Mouse (Mus musculus) limb, embryonic 11.5 days (tissue): ENCODE results near the gene Gatad2a. TPM values are rescaled to one million over a fixed set of nuclear protein-coding genes. Genes with fewer than 3 reads are reported as not detected.

ENCODE experiments used
- ATAC-seq: fragments of 200-750 bp; cut with Nextera tagmentation; 2 replicates; pipeline ENCODE4 v1.8.0; 2017; ENCODE audit warnings: low read depth; ENCODE audit not compliant: insufficient number of reproducible peaks, low FRiP score, low TSS enrichment
- DNase-seq: peaks from one replicate; pipeline ENCODE4 v3.0.0-alpha.2; 2015; ENCODE audit warnings: low spot score
- H3K27ac ChIP-seq: fragments of 300-500 bp; sonication (generic); replicated peaks from 2 replicates; pipeline ENCODE4 v1.5.1; 2014; ENCODE audit warnings: low read depth, mild to moderate bottlenecking, low read length
- H3K27me3 ChIP-seq: fragments of 300-500 bp; sonication (generic); 2 replicates; pipeline ENCODE4 v1.6.1; 2014; ENCODE audit warnings: mild to moderate bottlenecking, low read length, mixed read lengths; ENCODE audit not compliant: control insufficient read depth, insufficient read depth
- H3K36me3 ChIP-seq: fragments of 300-500 bp; sonication (generic); 2 replicates; pipeline ENCODE4 v1.6.1; 2014; ENCODE audit warnings: mild to moderate bottlenecking, low read length, moderate library complexity, mixed read lengths; ENCODE audit not compliant: control insufficient read depth, insufficient read depth
- H3K4me1 ChIP-seq: fragments of 300-500 bp; sonication (generic); 2 replicates; pipeline ENCODE4 v1.6.1; 2014; ENCODE audit warnings: low read length, mixed read lengths; ENCODE audit not compliant: control insufficient read depth, insufficient read depth
- H3K4me2 ChIP-seq: fragments of 300-500 bp; sonication (generic); 2 replicates; pipeline ENCODE4 v1.6.1; 2014; ENCODE audit warnings: low read depth, mild to moderate bottlenecking, moderate library complexity; ENCODE audit not compliant: severe bottlenecking
- H3K4me3 ChIP-seq: fragments of 300-500 bp; sonication (generic); 2 replicates; pipeline ENCODE4 v1.5.1; 2014; ENCODE audit warnings: low read depth, low read length
- H3K9ac ChIP-seq: fragments of 300-500 bp; sonication (generic); 2 replicates; pipeline ENCODE4 v1.6.1; 2014; ENCODE audit warnings: mild to moderate bottlenecking, low read length
- H3K9me3 ChIP-seq: fragments of 300-500 bp; sonication (generic); 2 replicates; pipeline ENCODE4 v1.6.1; 2016; ENCODE audit warnings: low read length; ENCODE audit not compliant: control insufficient read depth
- WGBS: fragments of 180-500 bp; shearing (Covaris S2); extraction: QIAGEN DNeasy Blood & Tissue Kit; methylation state at CpG from one replicate; pipeline ENCODE4 v1.1.7; 2014; 5-methylcytosine and 5-hydroxymethylcytosine counted together
- polyA plus RNA-seq: library from polyadenylated mRNA; unstranded; fragments of >200 nt; fragmentation: Nextera tagmentation; extraction: Ambion mirVana; gene quantifications from 2 replicates; pipeline ENCODE4 v1.2.1, GENCODE M21; 2014

Gatad2a gene
- polyA plus RNA-seq, 1 experiment from 2014 or later = 79.5 TPM

DNA sequence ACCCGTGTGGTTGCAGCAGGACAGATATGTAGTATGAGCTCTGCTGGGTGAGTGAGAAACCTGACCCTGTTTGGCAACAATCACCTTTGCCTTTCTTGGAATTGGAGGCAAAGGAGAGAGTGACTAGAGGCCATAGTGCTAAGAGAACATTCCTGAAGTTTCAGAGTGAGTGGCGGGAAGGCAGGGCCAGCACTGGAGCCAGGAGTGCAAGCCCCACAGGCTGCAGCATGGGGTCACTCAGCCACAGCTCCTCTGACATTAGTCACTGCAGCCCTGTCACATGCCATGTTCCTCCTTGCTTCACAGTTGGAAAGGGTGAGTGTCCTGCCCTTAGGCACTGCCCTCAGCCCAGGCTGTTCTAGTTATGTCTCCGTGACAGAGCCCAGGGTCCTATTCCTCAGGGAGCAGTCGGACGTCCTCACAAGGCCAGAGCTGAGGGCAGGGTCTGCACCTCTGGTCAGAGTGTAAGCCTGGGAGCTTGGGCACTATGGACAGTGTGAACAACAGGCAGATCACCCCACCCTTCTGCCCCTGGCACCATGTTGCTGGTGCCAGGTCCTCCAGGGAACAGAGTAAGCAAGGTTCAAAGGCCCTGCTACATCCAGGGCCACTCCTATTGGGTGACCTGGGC lies 128.4 kb downstream of the Gatad2a start:
- no peak for DNase-seq
- WGBS = 70% methylated on average over 5 of the region's 5 CpGs
- Histone ChIP-seq H3K4me2 (no peak overlapping the region), H3K27me3 (no peaks in the 10 kb centered on the region), H3K4me1 (no peaks in the 10 kb centered on the region), H3K9me3 (no peaks in the 10 kb centered on the region), H3K4me3 (no peak overlapping the region), H3K36me3 (no peaks in the 10 kb centered on the region), H3K9ac (no peak overlapping the region), H3K27ac (no peak overlapping the region)
- 0 out of 2 replicates have a peak, but pooled peaks have one; percentile 15 for ATAC-seq

DNA sequence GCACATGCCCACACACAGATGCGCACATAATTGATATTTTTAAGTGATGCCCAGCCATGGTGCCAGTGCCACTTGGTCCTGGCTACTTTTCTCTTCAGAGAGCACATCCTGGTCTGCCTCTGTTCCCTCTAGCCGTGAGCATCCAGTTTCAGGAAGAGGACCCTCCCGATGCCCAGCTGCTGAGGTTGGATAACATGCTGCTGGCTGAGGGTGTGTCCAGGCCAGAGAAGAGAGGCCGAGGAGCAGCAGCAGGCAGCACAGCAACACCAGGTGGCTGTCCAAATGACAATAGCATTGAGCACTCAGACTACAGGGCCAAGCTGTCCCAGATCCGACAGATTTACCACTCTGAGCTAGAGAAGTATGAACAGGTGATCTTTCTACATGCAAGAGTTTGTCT lies 132.0 kb downstream of the Gatad2a start:
- H3K27me3 ChIP-seq = no peaks in the 10 kb centered on the region
- no peak overlapping the region for H3K4me3 ChIP-seq
- DNase-seq (no peak), ATAC-seq (no peak)
- no peaks in the 10 kb centered on the region for H3K4me1 ChIP-seq
- H3K27ac ChIP-seq = no peak overlapping the region
- H3K9ac ChIP-seq = no peak overlapping the region
- no peaks in the 10 kb centered on the region for H3K36me3 ChIP-seq
- H3K4me2 ChIP-seq = no peak overlapping the region
- 67% methylated on average over 5 of the region's 5 CpGs for WGBS
- H3K9me3 ChIP-seq = no peaks in the 10 kb centered on the region

DNA sequence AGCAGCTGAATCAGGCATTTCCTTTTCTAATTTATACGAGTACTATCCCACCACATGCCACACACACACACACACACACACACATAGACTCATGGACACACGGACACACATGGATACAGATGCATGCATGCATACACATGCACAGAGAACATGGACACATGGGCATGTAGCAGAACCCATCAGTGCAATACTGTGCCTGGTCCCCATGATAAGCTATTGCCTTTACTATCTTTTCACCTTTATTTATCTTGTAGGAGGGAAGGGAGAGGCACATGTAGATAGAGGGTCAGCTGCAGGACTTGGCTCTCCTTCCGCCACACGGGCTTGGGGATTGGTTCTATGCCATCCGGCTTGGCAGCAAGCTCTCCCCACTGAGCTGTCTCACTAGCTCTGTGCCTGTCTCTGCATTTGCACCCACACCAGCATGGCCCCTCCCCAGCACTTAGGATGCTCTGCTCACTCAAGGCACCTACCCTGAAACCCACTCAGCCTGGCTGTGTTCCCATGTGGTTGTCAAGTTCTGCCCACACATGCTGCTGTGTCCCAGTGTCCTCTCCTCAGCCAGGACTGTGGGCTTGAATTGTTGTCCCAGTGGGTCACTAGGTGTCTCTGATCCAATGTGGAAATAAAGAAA lies 132.7 kb downstream of the Gatad2a start:
- no peak for ATAC-seq
- H3K9me3 ChIP-seq = no peaks in the 10 kb centered on the region
- H3K4me3 ChIP-seq = no peak overlapping the region
- no peak for DNase-seq
- WGBS = 87% methylated on average over 5 of the region's 5 CpGs
- no peaks in the 10 kb centered on the region for H3K27me3 ChIP-seq
- no peaks in the 10 kb centered on the region for H3K36me3 ChIP-seq
- no peak overlapping the region for H3K27ac ChIP-seq
- H3K4me2 ChIP-seq = no peak overlapping the region
- H3K4me1 ChIP-seq = no peaks in the 10 kb centered on the region
- H3K9ac ChIP-seq = no peak overlapping the region

DNA sequence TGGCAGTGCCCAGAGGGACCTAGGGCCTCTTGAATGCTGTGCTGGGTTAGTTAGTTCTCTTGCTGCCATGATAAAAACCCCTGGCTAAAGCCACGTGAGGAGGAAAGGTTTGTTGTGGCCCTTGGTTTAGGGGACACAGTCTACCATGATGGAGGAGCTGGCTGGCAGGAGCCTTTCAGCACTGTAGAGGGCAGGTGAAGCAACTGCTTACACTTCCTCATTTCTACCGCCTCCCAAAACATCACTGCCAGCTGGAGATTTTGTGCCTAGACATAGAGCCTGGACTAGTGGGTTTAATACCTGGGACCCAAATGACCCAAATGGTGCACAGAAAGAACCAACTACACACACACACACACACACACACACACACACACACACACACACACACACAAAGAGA lies 134.9 kb downstream of the Gatad2a start:
- ATAC-seq (no peak), DNase-seq (no peak)
- Histone ChIP-seq H3K9ac (no peak overlapping the region), H3K4me3 (no peak overlapping the region), H3K36me3 (no peaks in the 10 kb centered on the region), H3K4me1 (no peaks in the 10 kb centered on the region), H3K27me3 (no peaks in the 10 kb centered on the region), H3K9me3 (no peaks in the 10 kb centered on the region), H3K4me2 (no peak overlapping the region), H3K27ac (no peak overlapping the region)
- 61% methylated on average over 2 of the region's 2 CpGs for WGBS

DNA sequence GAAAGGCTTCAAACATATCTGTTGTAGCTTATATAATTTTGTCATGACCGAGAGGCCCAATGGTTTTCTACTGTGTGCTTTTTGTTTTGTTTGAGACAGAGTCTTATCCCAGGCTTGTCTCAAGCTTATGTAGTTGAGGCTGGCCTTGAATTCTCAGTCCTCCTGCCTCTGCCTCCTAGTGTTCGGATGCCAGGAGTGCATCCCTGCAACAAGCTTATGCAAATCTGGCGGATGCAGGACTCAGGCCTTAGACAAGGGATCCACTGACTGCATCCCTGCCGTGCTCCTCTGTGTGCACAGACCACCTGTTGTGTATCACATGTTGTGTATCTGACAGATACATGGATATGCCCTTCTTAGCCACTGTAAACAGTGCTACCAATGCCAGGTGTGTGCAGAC lies 135.4 kb downstream of the Gatad2a start:
- no peaks in the 10 kb centered on the region for H3K9me3 ChIP-seq
- ATAC-seq (no peak), DNase-seq (no peak)
- no peak overlapping the region for H3K4me2 ChIP-seq
- no peaks in the 10 kb centered on the region for H3K4me1 ChIP-seq
- no peaks in the 10 kb centered on the region for H3K27me3 ChIP-seq
- no peak overlapping the region for H3K4me3 ChIP-seq
- H3K36me3 ChIP-seq = no peaks in the 10 kb centered on the region
- 66% methylated on average over 4 of the region's 4 CpGs for WGBS
- no peak overlapping the region for H3K9ac ChIP-seq
- H3K27ac ChIP-seq = no peak overlapping the region

Other genes with a start within 250 kb of the Gatad2a start
- 6.0 and 6.1 TPM in 2 replicates for gene Zfp963, start 246.4 kb downstream of the Gatad2a start, polyA plus RNA-seq
- gene Gm20422, start 221.5 kb downstream of the Gatad2a start, polyA plus RNA-seq = 1.8 TPM in 1 of 2 replicates, not detected in the other
- 48.8 and 51.8 TPM in 2 replicates for gene Atp13a1, start 205.2 kb downstream of the Gatad2a start, polyA plus RNA-seq
- gene Zfp866, start 205.2 kb downstream of the Gatad2a start, polyA plus RNA-seq = 39.0 and 41.5 TPM in 2 replicates
- 5.0 and 5.8 TPM in 2 replicates for gene Gmip, start 187.7 kb downstream of the Gatad2a start, polyA plus RNA-seq
- gene Lpar2, start 174.0 kb downstream of the Gatad2a start, polyA plus RNA-seq = 2.1 and 2.3 TPM in 2 replicates
- 11.2 and 11.5 TPM in 2 replicates for gene Pbx4, start 163.9 kb downstream of the Gatad2a start, polyA plus RNA-seq
- 0.28 and 0.35 TPM in 2 replicates for gene Cilp2, start 108.7 kb downstream of the Gatad2a start, polyA plus RNA-seq
- 4.4 and 4.9 TPM in 2 replicates for gene Tssk6, start 94.2 kb downstream of the Gatad2a start, polyA plus RNA-seq
- 164 and 168 TPM in 2 replicates for gene Ndufa13, start 93.8 kb downstream of the Gatad2a start, polyA plus RNA-seq
- 2.5 and 4.3 TPM in 2 replicates for gene Yjefn3, start 93.7 kb downstream of the Gatad2a start, polyA plus RNA-seq
- gene Mau2, start 46.4 kb upstream of the Gatad2a start, polyA plus RNA-seq = 52.5 and 58.3 TPM in 2 replicates
- gene Sugp1, start 46.4 kb upstream of the Gatad2a start, polyA plus RNA-seq = 39.1 TPM in 2 replicates
- 0.52 and 1.2 TPM in 2 replicates for gene Tm6sf2, start 76.5 kb upstream of the Gatad2a start, polyA plus RNA-seq
- gene Hapln4, start 87.1 kb upstream of the Gatad2a start, polyA plus RNA-seq = 0.05 TPM in 1 of 2 replicates, not detected in the other
- 0.60 and 0.79 TPM in 2 replicates for gene Ncan, start 124.5 kb upstream of the Gatad2a start, polyA plus RNA-seq
- gene Nr2c2ap, start 134.9 kb upstream of the Gatad2a start, polyA plus RNA-seq = 13.7 and 20.8 TPM in 2 replicates
- 20.0 and 21.3 TPM in 2 replicates for gene Rfxank, start 142.8 kb upstream of the Gatad2a start, polyA plus RNA-seq
- 49.6 and 53.2 TPM in 2 replicates for gene Borcs8, start 143.1 kb upstream of the Gatad2a start, polyA plus RNA-seq
- 0.40 and 0.41 TPM in 2 replicates for gene Mef2b, start 143.3 kb upstream of the Gatad2a start, polyA plus RNA-seq
- gene Tmem161a, start 176.0 kb upstream of the Gatad2a start, polyA plus RNA-seq = 43.5 and 46.9 TPM in 2 replicates
- 2.1 and 2.4 TPM in 2 replicates for gene Slc25a42, start 215.9 kb upstream of the Gatad2a start, polyA plus RNA-seq
- 34.3 and 41.0 TPM in 2 replicates for gene Sugp2, start 237.8 kb upstream of the Gatad2a start, polyA plus RNA-seq
- 19.8 and 20.1 TPM in 2 replicates for gene Armc6, start 238.1 kb upstream of the Gatad2a start, polyA plus RNA-seq